Mouse (Mus musculus) CH12.LX (cell line): ENCODE data around the gene Pigg. TPM values are rescaled to one million over a fixed set of nuclear protein-coding genes. Genes with fewer than 3 reads are reported as not detected.

Source experiments
- DNase-seq: peaks from one replicate; pipeline ENCODE4 v3.0.0-alpha.2; 2013; ENCODE audit errors: extremely low read depth
- H3K27ac ChIP-seq: 2 replicates; pipeline ENCODE4 v1.5.1; 2012; ENCODE audit warnings: low read depth, mild to moderate bottlenecking, control low read depth, moderate library complexity; ENCODE audit not compliant: insufficient read depth
- H3K27me3 ChIP-seq: replicated peaks from 2 replicates; pipeline ENCODE3; 2012; ENCODE audit warnings: inconsistent platforms
- H3K36me3 ChIP-seq, 2 experiments: replicated peaks in 1 of 2; 2 replicates each; pipeline versions ENCODE3 to v1.6.1; 2012; ENCODE audit warnings: inconsistent platforms in 1 of 2, low read length in 1 of 2, mild to moderate bottlenecking in 1 of 2, mixed read lengths in 1 of 2, moderate library complexity in 1 of 2; ENCODE audit not compliant: control insufficient read depth in 1 of 2, insufficient read depth in 1 of 2
- H3K4me1 ChIP-seq, 2 experiments: 2 replicates each; pipeline ENCODE4 v1.6.1; 2012; ENCODE audit warnings: inconsistent platforms in 1 of 2, moderate library complexity in 1 of 2; ENCODE audit not compliant: insufficient read depth in 2 of 2, control insufficient read depth in 1 of 2
- H3K4me2 ChIP-seq: 2 replicates; pipeline ENCODE4 v1.6.1; 2012; ENCODE audit warnings: low read depth, mild to moderate bottlenecking, control low read depth; ENCODE audit not compliant: poor library complexity, insufficient read depth, severe bottlenecking
- H3K4me3 ChIP-seq, 3 experiments: fragments of 150-350 bp in 1 of 3; sonication (generic) in 1 of 3; replicated peaks in 1 of 3; 2 replicates each; pipeline versions ENCODE3 to v1.5.1; 2011 to 2012; ENCODE audit warnings: low read depth in 2 of 3, low read length in 2 of 3, mild to moderate bottlenecking in 2 of 3, moderate library complexity in 2 of 3, control low read depth in 1 of 3, improper control_type of control experiment in 1 of 3, inconsistent platforms in 1 of 3, mixed read lengths in 1 of 3; ENCODE audit not compliant: poor library complexity in 1 of 3
- H3K79me2 ChIP-seq: replicated peaks from 2 replicates; pipeline ENCODE4 v1.6.1; 2012; ENCODE audit warnings: mild to moderate bottlenecking, moderate library complexity; ENCODE audit not compliant: control insufficient read depth, poor library complexity, insufficient read depth, severe bottlenecking; ENCODE audit errors: extremely low read depth
- H3K9ac ChIP-seq: 2 replicates; pipeline ENCODE4 v1.6.1; 2012; ENCODE audit warnings: low read depth, mild to moderate bottlenecking, control low read depth, moderate library complexity; ENCODE audit not compliant: insufficient read depth
- H3K9me3 ChIP-seq: replicated peaks from 2 replicates; pipeline ENCODE3; 2012; ENCODE audit warnings: low read length, inconsistent platforms, mixed read lengths
- CTCF ChIP-seq, 2 experiments: IDR thresholded peaks in 1 of 2; conservative IDR thresholded peaks in 1 of 2; 2 replicates each; pipeline ENCODE4 v1.5.1; 2011 to 2012; ENCODE audit warnings: low read depth in 2 of 2, low read length in 2 of 2, improper control_type of control experiment in 1 of 2, inconsistent platforms in 1 of 2, mild to moderate bottlenecking in 1 of 2, moderate library complexity in 1 of 2
- HCFC1 ChIP-seq: IDR thresholded peaks from 2 replicates; pipeline ENCODE4 v1.6.1; 2012; ENCODE audit warnings: low read depth, mild to moderate bottlenecking, inconsistent platforms, low read length, improper control_type of control experiment
- IRF4 ChIP-seq: IDR thresholded peaks from 2 replicates; pipeline ENCODE4 v1.6.1; 2014; ENCODE audit warnings: low read depth, mild to moderate bottlenecking, inconsistent platforms, low read length, improper control_type of control experiment
- JUN ChIP-seq: IDR thresholded peaks from 2 replicates; pipeline ENCODE4 v1.6.1; 2011; ENCODE audit warnings: low read depth, mild to moderate bottlenecking, low read length, improper control_type of control experiment, moderate library complexity; ENCODE audit not compliant: insufficient read depth
- JUND ChIP-seq: conservative IDR thresholded peaks from 2 replicates; pipeline ENCODE4 v1.6.1; 2011; ENCODE audit warnings: low read depth, low read length, improper control_type of control experiment
- MEF2A ChIP-seq: IDR thresholded peaks from 2 replicates; pipeline ENCODE4 v1.6.1; 2014; ENCODE audit warnings: low read depth, mild to moderate bottlenecking, inconsistent platforms, low read length, improper control_type of control experiment, borderline replicate concordance
- SMC3 ChIP-seq: IDR thresholded peaks from 2 replicates; pipeline ENCODE4 v1.6.1; 2011; ENCODE audit warnings: low read depth, low read length, improper control_type of control experiment
- TCF12 ChIP-seq: IDR thresholded peaks from 2 replicates; pipeline ENCODE4 v1.6.1; 2014; ENCODE audit warnings: low read depth, mild to moderate bottlenecking, inconsistent platforms, low read length, improper control_type of control experiment
- USF1 ChIP-seq: IDR thresholded peaks from 2 replicates; pipeline ENCODE4 v1.6.1; 2014; ENCODE audit warnings: low read depth, mild to moderate bottlenecking, inconsistent platforms, low read length, improper control_type of control experiment
- USF2 ChIP-seq: conservative IDR thresholded peaks from 2 replicates; pipeline ENCODE4 v1.6.1; 2011; ENCODE audit warnings: low read depth, low read length, improper control_type of control experiment
- ZNF384 ChIP-seq: IDR thresholded peaks from 2 replicates; pipeline ENCODE4 v1.6.1; 2012; ENCODE audit warnings: low read depth, low read length, improper control_type of control experiment, inconsistent platforms
- dilution Hi-C: fragments of 300-500 bp; cut with MboI; formaldehyde crosslinking; loops from 2 replicates; pipeline ENCODE4 v1.14.3; 2020; ENCODE audit warnings: low sequenced_read_pairs; ENCODE audit not compliant: extremely low pct_unique_long_range_greater_than_20kb, extremely low pct_ligation_motif_present
- in situ Hi-C: fragments of 300-500 bp; cut with MboI; formaldehyde crosslinking; loops from 3 replicates; pipeline ENCODE4 v1.14.3; 2019; ENCODE audit warnings: low sequenced_read_pairs, low pct_ligation_motif_present, low pct_unique_long_range_greater_than_20kb, mixed read lengths
- polyA plus RNA-seq: library from polyadenylated mRNA; unstranded; fragments of >175 nt; gene quantifications from 2 replicates; pipeline ENCODE4 v1.2.1, GENCODE M21; 2012; ENCODE audit warnings: low read depth; ENCODE audit not compliant: insufficient read length
- total RNA-seq, 2 experiments: library from RNA; depleted of rRNA; stranded (reverse); fragments of 300-350 nt in 1 of 2; fragments of >200 nt in 1 of 2; gene quantifications; 2 replicates each; pipeline ENCODE4 v1.2.3; 2012 to 2014

Gene Pigg
- total and polyA plus RNA-seq, 3 experiments = 6.4 to 9.8 (median 9.7) TPM

- no peaks in the 10 kb centered on the region for H3K27me3 ChIP-seq
- no peaks in the 10 kb centered on the region for H3K36me3 ChIP-seq
- TF ChIP-seq TCF12 (no peak), USF2 (no peak), JUND (no peak), IRF4 (no peak), CTCF (conservative IDR thresholded peaks at IDR 0.05 in 1 of 2, IDR thresholded peaks at IDR 0.05 in 1 of 2; ENCODE audit: low read depth in 2 of 2, low read length in 2 of 2) (no peak), SMC3 (no peak), JUN (no peak), HCFC1 (no peak), USF1 (no peak), MEF2A (no peak), ZNF384 (no peak)
- H3K4me1 ChIP-seq = peaks cover 0 to 6% of the 10 kb centered on the region in 2 experiments; a peak in 2 of 4 replicates
- H3K4me2 ChIP-seq = no peak overlapping the region
- dilution Hi-C loops = no loop called here
- in situ Hi-C loops = no loop called here
- no peak overlapping the region for H3K27ac ChIP-seq
- H3K4me3 ChIP-seq = no peak overlapping the region
- no peak overlapping the region for H3K9ac ChIP-seq
- DNase-seq = no peak
- no peaks in the 10 kb centered on the region for H3K79me2 ChIP-seq
- H3K9me3 ChIP-seq = no peaks in the 10 kb centered on the region
Observed at GRCm38 (mm10) chr5:108389744-108390143, 77.3 kb downstream of the Pigg start.

Other genes starting within 250 kb of the Pigg start
- gene Mtf2, start 246.9 kb upstream of the Pigg start, total RNA-seq (2012; rRNA removed) = 58.7 and 65.2 TPM in 2 replicates
- gene Mtf2, start 246.9 kb upstream of the Pigg start, total RNA-seq (2014; rRNA removed) = 76.2 and 86.9 TPM in 2 replicates
- gene Mtf2, start 246.9 kb upstream of the Pigg start, polyA plus RNA-seq = 63.8 and 71.0 TPM in 2 replicates
- gene Tmed5, start 180.0 kb upstream of the Pigg start, total RNA-seq (2012; rRNA removed) = 72.5 and 74.6 TPM in 2 replicates
- gene Tmed5, start 180.0 kb upstream of the Pigg start, total RNA-seq (2014; rRNA removed) = 122 and 141 TPM in 2 replicates
- gene Tmed5, start 180.0 kb upstream of the Pigg start, polyA plus RNA-seq = 49.4 and 60.2 TPM in 2 replicates
- 2.3 and 4.7 TPM in 2 replicates for gene Ccdc18, start 179.7 kb upstream of the Pigg start, total RNA-seq (2012; rRNA removed)
- 3.9 and 4.4 TPM in 2 replicates for gene Ccdc18, start 179.7 kb upstream of the Pigg start, total RNA-seq (2014; rRNA removed)
- gene Ccdc18, start 179.7 kb upstream of the Pigg start, polyA plus RNA-seq = 2.7 TPM in 2 replicates
- 18.2 and 22.3 TPM in 2 replicates for gene Dr1, start 43.7 kb upstream of the Pigg start, total RNA-seq (2012; rRNA removed)
- gene Dr1, start 43.7 kb upstream of the Pigg start, total RNA-seq (2014; rRNA removed) = 52.6 and 57.3 TPM in 2 replicates
- gene Dr1, start 43.7 kb upstream of the Pigg start, polyA plus RNA-seq = 40.3 and 43.1 TPM in 2 replicates
- not detected in 2 replicates for gene Gm42517, start 55.3 kb downstream of the Pigg start, total RNA-seq (2012; rRNA removed)
- not detected in 2 replicates for gene Gm42517, start 55.3 kb downstream of the Pigg start, total RNA-seq (2014; rRNA removed)
- not detected in 2 replicates for gene Gm42517, start 55.3 kb downstream of the Pigg start, polyA plus RNA-seq
- 0.13 TPM in 1 of 2 replicates, not detected in the other for gene Pde6b, start 75.8 kb downstream of the Pigg start, total RNA-seq (2012; rRNA removed)
- not detected in 2 replicates for gene Pde6b, start 75.8 kb downstream of the Pigg start, total RNA-seq (2014; rRNA removed)
- gene Pde6b, start 75.8 kb downstream of the Pigg start, polyA plus RNA-seq = 0.11 and 0.16 TPM in 2 replicates
- gene Atp5k, start 121.8 kb downstream of the Pigg start, total RNA-seq (2012; rRNA removed) = 567 and 782 TPM in 2 replicates
- 199 and 240 TPM in 2 replicates for gene Atp5k, start 121.8 kb downstream of the Pigg start, total RNA-seq (2014; rRNA removed)
- gene Atp5k, start 121.8 kb downstream of the Pigg start, polyA plus RNA-seq = 276 and 399 TPM in 2 replicates
- not detected in 2 replicates for gene Mfsd7a, start 136.3 kb downstream of the Pigg start, total RNA-seq (2012; rRNA removed)
- not detected in 2 replicates for gene Mfsd7a, start 136.3 kb downstream of the Pigg start, total RNA-seq (2014; rRNA removed)
- not detected in 2 replicates for gene Mfsd7a, start 136.3 kb downstream of the Pigg start, polyA plus RNA-seq
- 5.5 and 8.0 TPM in 2 replicates for gene Pcgf3, start 148.6 kb downstream of the Pigg start, total RNA-seq (2012; rRNA removed)
- 6.0 and 6.8 TPM in 2 replicates for gene Pcgf3, start 148.6 kb downstream of the Pigg start, total RNA-seq (2014; rRNA removed)
- gene Pcgf3, start 148.6 kb downstream of the Pigg start, polyA plus RNA-seq = 18.8 and 21.8 TPM in 2 replicates
- not detected in 2 replicates for gene Cplx1, start 237.4 kb downstream of the Pigg start, total RNA-seq (2012; rRNA removed)
- gene Cplx1, start 237.4 kb downstream of the Pigg start, total RNA-seq (2014; rRNA removed) = not detected in 2 replicates
- gene Cplx1, start 237.4 kb downstream of the Pigg start, polyA plus RNA-seq = not detected in 2 replicates